Mouse (Mus musculus): ENCODE measurements around the gene Gfer.

Gfer gene

DNA sequence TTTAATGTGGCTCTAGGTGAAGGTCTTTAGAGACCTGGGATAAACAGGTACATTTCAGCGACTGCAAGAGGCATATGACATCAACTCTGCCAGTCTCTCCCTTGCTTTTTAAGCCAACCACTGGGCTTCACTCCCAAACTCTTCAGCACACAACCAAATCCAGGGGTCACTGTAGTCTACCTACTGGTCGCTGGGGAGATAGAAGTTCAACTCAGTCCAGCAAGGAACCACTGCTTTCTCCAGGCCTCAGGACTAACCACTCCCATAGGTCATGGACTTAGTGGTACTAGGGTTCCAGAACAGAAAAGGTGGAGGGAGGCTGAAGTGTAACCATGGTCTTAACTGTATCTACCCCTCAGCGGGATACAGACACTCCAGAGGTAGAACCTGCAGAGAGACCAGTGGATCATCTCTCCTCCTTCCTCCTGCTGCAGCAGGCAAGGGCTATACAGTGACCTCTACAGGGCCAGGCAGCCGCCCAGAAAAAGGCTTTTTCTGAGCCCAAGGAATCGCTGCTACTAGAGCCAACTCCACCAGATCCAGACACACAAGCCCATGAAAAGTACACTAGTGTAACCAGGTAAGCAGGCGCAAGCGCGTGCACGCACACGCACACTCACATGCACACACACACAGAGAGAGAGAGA lies 47.1 kb downstream of the Gfer start:
- peak; percentile 63 for DNase-seq (ENCODE audit: low read depth, low spot score)

DNA sequence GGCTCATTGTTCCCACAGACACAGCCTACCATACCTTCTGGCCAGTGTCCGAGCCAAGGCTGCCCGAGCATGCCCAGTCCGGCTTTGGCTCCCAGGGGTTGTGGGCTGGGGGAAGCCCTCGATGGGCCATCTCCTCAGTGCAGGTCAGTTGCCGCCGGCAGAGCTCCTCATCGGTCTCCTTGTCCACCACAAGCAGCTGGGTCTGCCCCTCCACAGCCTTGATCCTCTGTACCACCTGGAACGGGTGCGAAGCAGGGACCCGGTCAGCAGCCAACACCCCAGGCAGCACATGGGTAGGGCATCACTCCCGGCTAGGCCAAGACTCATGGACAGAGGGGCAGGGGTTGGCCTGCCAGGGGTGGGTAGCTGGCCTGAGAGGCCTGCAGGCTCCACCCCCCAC lies 48.5 kb downstream of the Gfer start:
- DNase-seq (ENCODE audit: low read depth, low spot score): no peak

DNA sequence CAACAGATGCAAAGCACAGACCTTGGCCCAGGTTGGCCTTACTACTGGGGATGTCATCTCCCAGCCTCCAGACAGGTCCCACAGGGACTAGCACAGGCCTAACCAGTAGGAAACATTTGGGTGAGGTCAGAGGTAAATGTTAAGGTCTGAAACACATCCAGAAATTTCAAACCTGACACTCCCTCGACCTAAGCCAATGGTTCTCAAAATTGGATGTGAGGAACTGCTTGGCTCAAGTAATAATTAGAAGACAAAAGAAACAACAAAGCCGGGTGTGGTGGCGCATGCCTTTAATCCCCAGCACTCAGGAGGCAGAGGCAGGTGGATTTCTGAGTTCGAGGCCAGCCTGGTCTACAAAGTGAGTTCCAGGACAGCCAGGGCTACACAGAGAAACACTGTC lies 49.6 kb downstream of the Gfer start:
- no peak for DNase-seq (ENCODE audit: low read depth, low spot score)

DNA sequence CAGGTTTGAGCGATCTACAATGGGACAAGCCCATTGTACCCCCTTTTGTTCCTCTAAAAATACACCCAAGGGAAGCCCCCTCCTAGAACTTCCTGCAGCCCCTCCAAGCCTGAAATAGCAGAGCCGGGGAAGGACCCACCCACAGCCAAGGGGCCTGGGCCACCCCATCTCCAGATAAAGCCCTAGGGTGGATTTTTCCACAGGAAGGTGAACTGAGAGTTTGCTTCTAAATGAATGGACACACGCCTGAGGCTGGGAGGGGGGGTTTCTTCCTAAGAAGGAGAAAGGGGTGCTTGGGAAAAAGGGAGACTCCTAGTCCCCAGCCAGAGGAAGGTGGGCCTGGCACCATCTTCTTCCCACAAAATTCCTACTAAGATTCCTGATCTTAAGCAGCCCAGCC lies 50.0 kb downstream of the Gfer start:
- DNase-seq (ENCODE audit: low read depth, low spot score): no peak

DNA sequence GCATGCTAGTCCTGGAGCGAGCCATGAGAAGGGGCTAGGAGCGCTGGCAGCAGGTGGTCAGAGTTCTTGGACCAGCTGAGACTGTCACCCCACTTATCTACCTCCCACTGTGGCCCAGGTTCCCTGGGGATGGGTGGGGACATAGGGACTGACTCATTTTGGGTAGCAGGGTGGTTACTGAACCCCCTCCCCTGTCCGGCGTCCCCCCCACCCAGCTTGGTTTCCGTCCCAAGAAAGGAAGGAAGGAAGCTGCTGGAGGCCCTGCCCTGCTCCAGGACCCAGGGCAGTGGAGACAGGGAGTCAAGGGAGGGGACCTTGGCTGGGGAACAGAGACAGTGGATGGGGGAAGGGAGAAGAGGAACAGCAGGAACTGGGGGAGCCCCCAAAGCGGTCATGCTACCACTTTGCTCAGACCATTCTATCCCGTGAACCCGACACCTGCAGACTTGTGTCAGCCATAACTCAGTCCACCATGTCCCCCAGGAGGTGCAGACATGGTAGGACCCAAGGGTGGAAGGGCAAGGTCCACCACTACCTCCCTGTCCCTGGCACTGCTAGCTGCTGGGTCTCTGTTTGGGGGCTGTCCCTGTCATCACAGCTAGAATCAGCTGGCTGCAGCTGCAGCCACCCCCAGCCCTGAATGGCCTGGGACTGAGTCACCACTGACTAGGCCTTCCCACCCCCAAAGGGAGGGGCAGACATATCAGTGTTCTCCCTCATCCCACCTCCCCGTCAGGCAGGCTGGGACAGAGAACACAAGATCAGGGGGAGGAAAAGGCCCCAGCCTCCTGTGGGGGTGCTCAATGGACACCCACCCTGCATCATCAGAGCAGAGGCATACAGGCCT lies 50.9 kb downstream of the Gfer start:
- DNase-seq (ENCODE audit: low read depth, low spot score): peak; percentile 77

DNA sequence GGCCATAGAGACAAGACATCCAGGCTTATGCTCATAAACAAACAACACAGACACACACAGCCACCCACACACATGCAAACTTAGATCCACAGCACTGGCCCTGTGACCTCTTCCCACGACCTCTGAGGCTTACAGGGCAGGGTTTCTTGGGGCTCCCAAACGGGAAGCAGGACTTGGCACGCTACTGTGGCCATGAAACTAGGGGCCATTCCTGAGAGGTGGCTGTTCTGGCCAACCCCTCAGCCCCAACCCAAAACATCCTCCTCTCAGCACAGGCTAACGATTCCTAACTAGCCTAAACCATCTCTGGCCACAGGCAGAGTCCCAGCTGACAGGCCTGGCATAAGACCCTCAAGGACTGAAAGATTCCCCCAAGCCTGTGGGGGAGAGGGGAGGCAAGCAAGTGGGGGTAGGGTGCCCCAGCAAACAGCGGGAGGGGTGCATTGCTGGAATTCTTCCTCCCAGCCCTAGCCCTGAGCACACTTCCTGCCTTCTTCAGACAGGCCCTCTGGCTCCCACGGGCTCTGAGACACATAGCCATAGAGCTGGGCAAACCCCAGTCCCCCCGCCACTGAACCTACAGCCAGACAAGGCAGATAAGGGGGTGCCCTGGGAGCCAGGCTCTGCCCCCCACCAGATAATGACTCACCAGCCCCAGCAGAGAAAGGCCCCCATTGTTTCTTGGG lies 51.8 kb downstream of the Gfer start:
- no peak for DNase-seq (ENCODE audit: low read depth, low spot score)

Data from brain, adult 2 months (tissue).